ENCODE assay signal across 8 mouse cellular contexts in genomic region chr7:19458591-19459111, GRCm38 (mm10). TPM values are rescaled to one million over a fixed set of nuclear protein-coding genes. Genes with fewer than 3 reads are reported as not detected.
DNase-seq lines count a peak whose midpoint lies in the region; ATAC-seq and TF ChIP-seq lines count a peak whose summit lies in the region.

TSS of gene Mark4 (minus strand) at chr7:19458821.

- WGBS in forebrain, embryonic 10.5 days: 1% methylated on average over 30 of the region's 42 CpGs
- WGBS in heart, embryonic 14.5 days: under 1% methylated on average over 26 of the region's 42 CpGs
- WGBS in liver, embryonic 15.5 days (ENCODE audit: insufficient replicate concordance): under 1% methylated on average over 24 of the region's 42 CpGs
- WGBS in neural tube, embryonic 12.5 days: 2% methylated on average over 23 of the region's 42 CpGs
- under 1% methylated on average over 18 of the region's 42 CpGs for WGBS in stomach, postnatal 0 days

- peak; percentile 40 for DNase-seq in c-Kit-negative CD71-positive TER-119-positive erythroid progenitor cells, embryonic 14.5 days (ENCODE audit: low read depth, low spot score)
- peak; percentile 88 for DNase-seq in forebrain, embryonic 10.5 days (ENCODE audit: extremely low spot score, low spot score)
- peak; percentile 89 for DNase-seq in kidney, postnatal 14 days
- peak; percentile 88 for DNase-seq in stomach, postnatal 0 days (ENCODE audit: low spot score)

- H3K36me3 ChIP-seq in forebrain, embryonic 10.5 days (replicated peaks): peaks cover 29% of the 10 kb centered on the region
- H3K36me3 ChIP-seq in heart, embryonic 14.5 days (ENCODE audit: control insufficient read depth, insufficient read depth, low read length): peaks cover 8% of the 10 kb centered on the region; the same call in 1 of the 2 replicates
- H3K36me3 ChIP-seq in liver, embryonic 15.5 days (replicated peaks): no peaks in the 10 kb centered on the region
- peaks cover 6% of the 10 kb centered on the region; the same call in 1 of the 2 replicates for H3K36me3 ChIP-seq in neural tube, embryonic 12.5 days
- no peaks in the 10 kb centered on the region for H3K36me3 ChIP-seq in stomach, postnatal 0 days (ENCODE audit: control insufficient read depth, insufficient read depth, low read length)

- peak within 1 kb of the TSS; percentile 94 for H3K4me3 ChIP-seq in forebrain, embryonic 10.5 days
- H3K4me3 ChIP-seq in heart, embryonic 14.5 days (ENCODE audit: control insufficient read depth in 1 of 2, insufficient read depth in 1 of 2, low read depth in 1 of 2, low read length in 2 of 2): peak within 1 kb of the TSS; percentile 91 to 99
- peak within 1 kb of the TSS; percentile 77 for H3K4me3 ChIP-seq in liver, embryonic 15.5 days (replicated peaks)
- H3K4me3 ChIP-seq in neural tube, embryonic 12.5 days: peak within 1 kb of the TSS; percentile 96
- peak within 1 kb of the TSS; percentile 78 for H3K4me3 ChIP-seq in stomach, postnatal 0 days (ENCODE audit: low read depth, low read length)

- H3K9ac ChIP-seq in heart, embryonic 14.5 days (ENCODE audit: low read length): peak within 1 kb of the TSS; percentile 93
- peak within 1 kb of the TSS; percentile 73 for H3K9ac ChIP-seq in liver, embryonic 15.5 days
- H3K9ac ChIP-seq in neural tube, embryonic 12.5 days: peak within 1 kb of the TSS; percentile 92
- H3K9ac ChIP-seq in stomach, postnatal 0 days (ENCODE audit: low read length): peak within 1 kb of the TSS; percentile 93

- TF ChIP-seq EP300 in stomach, postnatal 0 days (optimal IDR thresholded peaks at IDR 0.05): no peak

- H3K27ac ChIP-seq in forebrain, embryonic 10.5 days: peak within 1 kb of the TSS; percentile 90
- peak within 1 kb of the TSS; percentile 75 to 88 for H3K27ac ChIP-seq in heart, embryonic 14.5 days (replicated peaks in 1 of 2; ENCODE audit: control insufficient read depth in 1 of 2, insufficient read depth in 1 of 2, low read depth in 2 of 2, low read length in 2 of 2)
- H3K27ac ChIP-seq in liver, embryonic 15.5 days (replicated peaks): 0 out of 2 replicates have a peak within 1 kb of the TSS, but pooled peaks have one; percentile 29
- peak within 1 kb of the TSS; percentile 74 for H3K27ac ChIP-seq in neural tube, embryonic 12.5 days
- H3K27ac ChIP-seq in stomach, postnatal 0 days (replicated peaks): peak within 1 kb of the TSS; percentile 81

- peak; percentile 76 for ATAC-seq in CD4-positive, CD25-positive, alpha-beta regulatory T cell, adult 4 months
- peak; percentile 84 for ATAC-seq in heart, embryonic 14.5 days (ENCODE audit: insufficient number of reproducible peaks, insufficient read depth, low FRiP score, low read depth)
- peak; percentile 78 for ATAC-seq in liver, embryonic 15.5 days (ENCODE audit: insufficient read depth)
- peak; percentile 86 for ATAC-seq in neural tube, embryonic 12.5 days (ENCODE audit: low FRiP score, low read depth)
- peak; percentile 88 for ATAC-seq in stomach, postnatal 0 days (ENCODE audit: low FRiP score, low TSS enrichment)

- H3K9me3 ChIP-seq in forebrain, embryonic 10.5 days: no peaks in the 10 kb centered on the region
- no peaks in the 10 kb centered on the region for H3K9me3 ChIP-seq in heart, embryonic 14.5 days (ENCODE audit: control insufficient read depth, low read length)
- no peaks in the 10 kb centered on the region for H3K9me3 ChIP-seq in liver, embryonic 15.5 days (replicated peaks)
- no peaks in the 10 kb centered on the region for H3K9me3 ChIP-seq in neural tube, embryonic 12.5 days
- no peaks in the 10 kb centered on the region for H3K9me3 ChIP-seq in stomach, postnatal 0 days (ENCODE audit: control insufficient read depth, low read length)

- no peak for TF ChIP-seq CTCF in stomach, postnatal 0 days (IDR thresholded peaks at IDR 0.05; ENCODE audit: low read depth)

- peak within 1 kb of the TSS; percentile 96 for H3K4me2 ChIP-seq in heart, embryonic 14.5 days (ENCODE audit: low read length)
- H3K4me2 ChIP-seq in liver, embryonic 15.5 days: peak within 1 kb of the TSS; percentile 90
- H3K4me2 ChIP-seq in neural tube, embryonic 12.5 days (replicated peaks): peak within 1 kb of the TSS; percentile 96
- H3K4me2 ChIP-seq in stomach, postnatal 0 days (replicated peaks; ENCODE audit: low read depth): peak within 1 kb of the TSS; percentile 96

- peaks cover 25% of the 10 kb centered on the region for H3K27me3 ChIP-seq in forebrain, embryonic 10.5 days (ENCODE audit: poor library complexity, severe bottlenecking)
- no peaks in the 10 kb centered on the region for H3K27me3 ChIP-seq in heart, embryonic 14.5 days (ENCODE audit: control insufficient read depth, insufficient read depth, low read length)
- peaks cover 12% of the 10 kb centered on the region for H3K27me3 ChIP-seq in liver, embryonic 15.5 days
- 0 out of 2 replicates have a peak, but pooled peaks cover 6% of the 10 kb centered on the region for H3K27me3 ChIP-seq in neural tube, embryonic 12.5 days (replicated peaks)
- H3K27me3 ChIP-seq in stomach, postnatal 0 days (ENCODE audit: control insufficient read depth, insufficient read depth, low read length): no peaks in the 10 kb centered on the region

- H3K4me1 ChIP-seq in forebrain, embryonic 10.5 days: peaks cover 51% of the 10 kb centered on the region
- peaks cover 9 to 25% of the 10 kb centered on the region in 2 experiments for H3K4me1 ChIP-seq in heart, embryonic 14.5 days (ENCODE audit: control insufficient read depth in 2 of 2, insufficient read depth in 2 of 2, low read length in 2 of 2)
- peaks cover 47% of the 10 kb centered on the region for H3K4me1 ChIP-seq in liver, embryonic 15.5 days (replicated peaks)
- peaks cover 26% of the 10 kb centered on the region for H3K4me1 ChIP-seq in neural tube, embryonic 12.5 days
- 0 out of 2 replicates have a peak, but pooled peaks cover 4% of the 10 kb centered on the region for H3K4me1 ChIP-seq in stomach, postnatal 0 days (replicated peaks; ENCODE audit: control insufficient read depth, insufficient read depth)

RNA-seq across cellular contexts. Expression of gene Mark4, which starts in this region (rescaled TPM):
- 1 to 10 TPM in 1 of 2 experiments, under 1 TPM in 1; 0.91 to 1.3 TPM for polyA plus RNA-seq in CD4-positive, CD25-positive, alpha-beta regulatory T cell, adult 4 months (2017; shearing (Covaris generic))
- 5.7 and 6.5 TPM in 2 replicates for polyA plus RNA-seq in forebrain, embryonic 10.5 days (2016; fragmentation: Nextera tagmentation; extraction: Ambion mirVana)
- polyA plus RNA-seq in heart, embryonic 14.5 days (2014; fragmentation: Nextera tagmentation; extraction: Ambion mirVana): 9.3 and 10.5 TPM in 2 replicates
- polyA plus RNA-seq in liver, embryonic 15.5 days (2015; fragmentation: Nextera tagmentation; extraction: Ambion mirVana): 1.2 and 1.6 TPM in 2 replicates
- 19.9 and 21.7 TPM in 2 replicates for polyA plus RNA-seq in neural tube, embryonic 12.5 days (2016; fragmentation: Nextera tagmentation; extraction: Ambion mirVana)
- polyA plus RNA-seq in stomach, postnatal 0 days (2015; fragmentation: Nextera tagmentation; extraction: Ambion mirVana): 5.2 and 5.3 TPM in 2 replicates

Comparison
In these comparisons a context has a peak if more than half of its experiments do, and no peak if none do; other contexts are left out.
1. Peak in every context shown above with its lines: DNase-seq, ATAC-seq, H3K4me3 ChIP-seq and H3K27ac ChIP-seq.
2. H3K27ac ChIP-seq: peak in every context shown above with its lines; median percentile 90 in forebrain, embryonic 10.5 days; 82 in heart, embryonic 14.5 days; 81 in stomach, postnatal 0 days; 74 in neural tube, embryonic 12.5 days; 29 in liver, embryonic 15.5 days.